Mouse (Mus musculus) urinary bladder, postnatal 25 days (tissue): Measurements from ENCODE around the gene Fezf1.

Experiments
- DNase-seq: peaks from one replicate; pipeline ENCODE4 v3.0.0; 2022; ENCODE audit warnings: low spot score

Gene Fezf1

GRCm38 (mm10) chr6:23247512-23248312, 450 bp downstream of the Fezf1 start:
- DNase-seq = no peak

DNA sequence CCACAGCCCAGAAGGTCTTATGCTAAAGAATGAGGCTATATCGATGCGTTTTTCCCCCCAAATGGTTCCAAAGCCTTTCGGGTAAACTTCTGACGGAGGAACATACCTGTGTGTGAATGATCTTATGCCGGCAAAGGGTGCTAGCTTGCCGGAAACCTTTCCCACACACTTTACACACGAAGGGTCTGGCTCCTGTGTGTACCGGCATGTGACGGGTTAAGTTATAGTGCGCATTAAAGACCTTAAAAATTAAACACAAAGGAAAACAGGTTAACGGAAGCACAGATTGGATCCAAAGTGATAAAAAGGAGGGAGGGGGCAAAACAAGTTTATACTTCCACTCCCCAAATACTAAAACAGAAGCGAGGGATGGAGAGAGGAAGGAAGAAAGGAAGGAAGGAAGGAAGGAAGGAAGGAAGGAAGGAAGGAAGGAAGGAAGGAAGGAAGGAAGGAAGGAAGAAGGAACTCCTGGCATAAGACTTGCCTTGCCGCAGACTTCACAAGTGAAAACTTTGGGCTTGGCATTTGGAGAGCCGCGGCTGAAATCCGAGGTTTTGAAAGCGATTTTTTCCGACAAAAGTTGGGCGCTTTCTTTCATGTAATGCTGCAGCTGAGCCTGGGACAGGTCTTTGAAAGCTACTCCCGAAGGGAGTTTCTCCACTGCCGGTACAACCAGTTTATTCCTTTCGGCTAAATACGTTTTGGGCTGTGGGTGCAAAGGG, 1.2 kb downstream of the Fezf1 start:
- DNase-seq = no peak

DNA sequence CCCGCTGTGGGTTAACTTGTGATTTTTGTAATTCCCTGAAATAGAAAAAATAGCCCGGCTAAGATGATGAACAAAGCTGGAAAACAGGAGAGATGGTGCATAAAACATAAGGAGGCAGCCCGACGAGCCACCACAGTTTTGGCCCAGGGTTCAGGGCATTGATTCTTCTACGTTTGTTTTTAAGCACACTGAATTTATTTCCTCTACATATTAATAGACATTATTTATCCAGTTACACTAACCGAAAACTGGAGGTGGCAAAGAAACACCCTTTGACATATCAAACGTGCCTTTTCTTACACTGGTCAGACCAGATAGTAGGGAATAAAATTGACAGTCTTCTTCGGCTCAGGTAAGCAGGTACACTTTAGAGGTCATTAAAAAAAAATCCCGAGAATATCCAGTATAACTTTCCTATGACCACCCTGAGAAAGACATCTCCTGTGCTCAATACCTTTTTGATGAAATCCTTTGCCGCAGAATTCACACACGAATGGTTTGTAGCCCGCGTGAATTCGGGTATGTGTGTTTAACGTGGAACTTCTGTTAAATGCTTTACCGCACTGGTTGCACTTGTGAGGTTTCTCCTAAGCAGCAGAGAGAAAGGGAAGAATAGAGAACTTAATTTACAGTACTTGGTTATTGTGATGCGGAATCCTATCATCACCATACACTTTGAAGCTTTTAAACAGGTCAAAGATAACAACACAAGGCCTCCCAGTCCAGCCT, 1.9 kb downstream of the Fezf1 start:
- no peak for DNase-seq

DNA sequence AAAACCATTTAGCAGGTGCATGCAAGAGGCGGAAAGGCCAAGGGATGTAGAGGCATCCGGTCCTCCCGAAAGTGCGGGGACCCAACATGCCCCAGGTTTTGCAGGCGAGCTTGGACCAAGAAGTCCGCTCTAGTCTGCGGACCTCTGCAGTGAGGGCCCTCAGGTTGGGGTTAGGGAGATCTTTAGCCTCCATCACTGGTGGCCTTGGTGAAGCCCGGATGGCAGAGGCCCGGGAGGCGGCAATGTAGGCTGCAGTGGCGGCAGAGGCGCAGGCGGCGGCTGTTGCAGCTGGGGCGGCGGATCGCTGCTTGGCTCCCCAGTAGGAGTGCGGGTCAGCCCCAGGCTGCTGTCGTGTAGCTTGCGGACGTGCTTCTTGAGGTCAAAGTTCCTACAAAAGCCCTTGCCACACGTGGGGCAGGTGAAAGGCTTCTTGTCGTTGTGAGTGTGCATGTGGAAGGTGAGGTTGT, 2.6 kb downstream of the Fezf1 start:
- DNase-seq = no peak

GRCm38 (mm10) chr6:23245121-23245520, 3.0 kb downstream of the Fezf1 start:
- DNase-seq = no peak

DNA sequence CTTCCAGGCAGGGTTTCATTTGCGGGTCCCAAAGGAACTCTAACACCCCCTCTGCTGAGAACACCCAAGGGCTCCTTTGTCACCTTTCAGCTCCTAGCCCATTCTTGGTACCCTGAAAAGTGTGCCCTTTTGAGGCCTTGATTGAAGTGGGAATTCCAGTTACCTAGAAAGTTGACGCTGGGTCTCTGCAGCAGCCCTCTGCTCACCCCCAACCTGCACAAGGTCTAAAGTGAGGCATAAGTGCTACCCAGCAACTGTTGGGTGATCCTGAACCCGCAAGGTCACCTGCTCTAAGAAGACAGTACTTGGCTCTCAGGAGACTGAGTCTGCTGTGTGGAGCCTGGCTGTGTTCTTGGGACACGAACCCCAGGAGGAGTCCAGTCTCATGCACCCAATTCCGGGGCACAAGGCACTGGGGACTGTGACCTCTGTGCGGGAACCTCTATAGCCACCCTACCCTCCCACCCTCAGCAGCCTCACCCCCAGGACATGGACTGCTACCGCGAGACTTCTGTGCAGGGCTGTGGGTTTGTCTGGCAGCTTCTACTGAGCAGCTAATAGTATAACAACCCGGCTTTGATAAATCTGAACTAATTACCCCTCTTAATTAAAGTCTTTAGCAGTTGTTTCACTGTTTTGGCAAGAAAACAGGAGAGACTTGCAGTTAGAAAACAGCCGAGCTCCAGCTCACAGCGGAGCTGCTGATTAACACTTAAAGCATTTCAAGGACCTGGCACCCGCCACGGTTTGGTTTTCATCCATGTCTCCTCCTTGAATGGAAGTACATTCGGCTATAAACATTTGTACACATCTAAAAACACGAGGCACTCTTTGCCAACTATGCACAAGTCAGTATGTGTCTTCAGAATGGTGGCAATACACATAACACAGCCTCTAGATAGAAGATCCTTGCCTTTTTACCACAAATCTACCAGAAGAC, 4.1 kb downstream of the Fezf1 start:
- no peak for DNase-seq

- no peak for DNase-seq
These were observed 36.7 kb downstream of the Fezf1 start for GRCm38 (mm10) chr6:23211499-23211898.

GRCm38 (mm10) chr6:23207791-23208190, 40.4 kb downstream of the Fezf1 start:
- no peak for DNase-seq

GRCm38 (mm10) chr6:23202630-23203029, 45.5 kb downstream of the Fezf1 start:
- DNase-seq = no peak
